Mouse (Mus musculus): ENCODE data around the gene Pdzd3. TPM values are rescaled to one million over a fixed set of nuclear protein-coding genes. Genes with fewer than 3 reads are reported as not detected.

The Pdzd3 gene
- polyA plus RNA-seq, 1 experiment from 2014 or later: 3.1 TPM

DNA sequence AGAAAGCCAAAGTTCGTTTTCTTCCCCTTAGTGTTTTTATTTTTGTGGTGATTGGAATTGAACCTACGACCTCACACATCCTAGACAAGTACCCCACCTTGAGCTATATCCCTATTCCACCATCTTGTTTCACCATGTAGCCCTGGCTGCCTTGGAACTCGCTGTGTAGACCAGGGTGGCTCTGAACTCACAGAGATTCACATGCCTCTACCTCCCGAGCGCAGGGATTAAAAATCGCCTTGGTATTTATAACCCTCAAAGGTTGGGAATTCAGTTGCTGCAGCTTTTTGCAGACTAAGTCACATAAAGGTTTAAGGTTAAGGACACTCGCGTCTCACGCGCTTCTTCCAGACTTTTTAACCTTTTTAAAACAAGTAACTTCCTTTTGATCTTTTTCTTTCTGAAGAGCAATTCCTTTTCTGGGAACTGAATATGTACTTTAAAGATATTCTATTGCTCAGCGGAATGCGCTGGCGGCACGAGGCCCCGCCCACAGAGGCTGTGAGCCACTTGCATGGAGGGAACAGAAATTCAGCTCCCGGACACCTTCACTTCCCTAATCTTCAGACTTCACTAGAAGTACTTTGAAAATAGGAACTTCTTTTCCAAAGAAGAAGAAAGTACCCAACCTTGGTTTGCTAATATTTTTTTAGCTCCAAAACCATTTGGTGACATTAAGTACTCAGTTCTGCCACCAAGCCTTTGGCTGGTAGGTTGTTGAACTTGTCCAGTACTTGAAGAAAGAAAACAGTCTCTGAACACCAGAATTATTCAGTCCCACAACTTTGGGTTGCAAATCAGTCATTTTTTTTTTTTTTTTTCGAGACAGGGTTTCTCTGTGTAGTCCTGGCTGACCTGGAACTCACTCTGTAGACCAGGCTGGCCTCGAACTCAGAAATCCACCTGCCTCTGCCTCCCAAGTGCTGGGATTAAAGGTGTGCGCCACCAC lies 16.5 kb downstream of the Pdzd3 start:
- Histone ChIP-seq H3K36me3 (ENCODE audit: control insufficient read depth, insufficient read depth, low read length) (no peaks in the 10 kb centered on the region), H3K27ac (ENCODE audit: low read depth) (peak overlapping the region; percentile 10), H3K27me3 (replicated peaks; ENCODE audit: control insufficient read depth, insufficient read depth, low read length) (no peaks in the 10 kb centered on the region), H3K4me3 (ENCODE audit: low read depth, low read length) (peak overlapping the region; percentile 87), H3K4me2 (ENCODE audit: low read length) (peak overlapping the region; percentile 50), H3K4me1 (replicated peaks; ENCODE audit: control insufficient read depth, insufficient read depth, low read length) (peaks cover 20% of the 10 kb centered on the region), H3K9ac (ENCODE audit: low read length) (no peak overlapping the region), H3K9me3 (ENCODE audit: control insufficient read depth, low read length) (no peaks in the 10 kb centered on the region)
- 16% methylated on average over 18 of the region's 19 CpGs for WGBS
- ATAC-seq (replicated peaks; ENCODE audit: low FRiP score, low TSS enrichment, low read depth) (peak; percentile 51), DNase-seq (ENCODE audit: low spot score) (peak; percentile 67)

DNA sequence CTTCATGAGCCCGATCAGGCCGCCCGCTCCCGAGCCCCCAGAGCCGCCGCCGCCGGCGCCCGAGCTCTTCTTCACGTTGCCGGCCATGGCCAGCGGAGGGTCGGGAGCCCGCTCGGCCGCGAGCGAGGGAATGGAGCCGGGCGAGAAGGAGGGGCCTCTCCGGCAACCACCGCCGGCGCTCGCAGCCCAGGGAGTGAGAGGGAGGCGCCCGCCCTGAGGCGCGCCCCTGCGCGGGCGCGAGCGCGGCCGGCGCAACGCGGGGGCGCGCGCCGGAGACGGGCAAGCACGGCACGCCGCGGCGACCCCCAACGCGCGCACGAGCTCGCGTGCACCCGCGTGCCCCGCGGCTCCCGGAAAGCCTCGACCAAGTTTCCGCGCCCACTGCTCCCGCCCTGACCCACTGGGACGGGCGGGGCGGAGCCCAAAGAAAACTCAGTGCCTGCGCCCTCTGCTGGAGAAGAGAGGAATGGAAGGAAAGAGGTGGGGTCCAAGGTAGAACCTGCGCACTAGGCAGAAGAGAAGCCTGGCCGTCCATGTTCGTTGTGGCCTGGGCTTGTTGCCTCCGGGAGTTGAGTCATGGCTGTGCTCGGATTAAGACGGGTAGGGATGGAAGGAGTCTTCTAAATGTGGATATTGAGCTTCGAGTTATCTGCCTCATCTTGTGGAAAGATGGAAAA lies 17.3 kb downstream of the Pdzd3 start, which contains the start of gene Cbl:
Gene Cbl, minus strand, starts transcription at position 248 of the 677 bp plus-strand sequence.
- WGBS: under 1% methylated on average over 67 of the region's 76 CpGs
- ATAC-seq (replicated peaks; ENCODE audit: low FRiP score, low TSS enrichment, low read depth) (peak; percentile 96), DNase-seq (ENCODE audit: low spot score) (peak; percentile 100)
- peak within 1 kb of the TSS; percentile 87 for H3K4me3 ChIP-seq (ENCODE audit: low read depth, low read length)
- H3K4me2 ChIP-seq (ENCODE audit: low read length): peak within 1 kb of the TSS; percentile 78
- no peaks in the 10 kb centered on the region for H3K36me3 ChIP-seq (ENCODE audit: control insufficient read depth, insufficient read depth, low read length)
- H3K9me3 ChIP-seq (ENCODE audit: control insufficient read depth, low read length): no peaks in the 10 kb centered on the region
- H3K4me1 ChIP-seq (replicated peaks; ENCODE audit: control insufficient read depth, insufficient read depth, low read length): peaks cover 20% of the 10 kb centered on the region
- H3K27me3 ChIP-seq (replicated peaks; ENCODE audit: control insufficient read depth, insufficient read depth, low read length): no peaks in the 10 kb centered on the region
- H3K27ac ChIP-seq (ENCODE audit: low read depth): peak within 1 kb of the TSS; percentile 90
- H3K9ac ChIP-seq (ENCODE audit: low read length): peak within 1 kb of the TSS; percentile 88

DNA sequence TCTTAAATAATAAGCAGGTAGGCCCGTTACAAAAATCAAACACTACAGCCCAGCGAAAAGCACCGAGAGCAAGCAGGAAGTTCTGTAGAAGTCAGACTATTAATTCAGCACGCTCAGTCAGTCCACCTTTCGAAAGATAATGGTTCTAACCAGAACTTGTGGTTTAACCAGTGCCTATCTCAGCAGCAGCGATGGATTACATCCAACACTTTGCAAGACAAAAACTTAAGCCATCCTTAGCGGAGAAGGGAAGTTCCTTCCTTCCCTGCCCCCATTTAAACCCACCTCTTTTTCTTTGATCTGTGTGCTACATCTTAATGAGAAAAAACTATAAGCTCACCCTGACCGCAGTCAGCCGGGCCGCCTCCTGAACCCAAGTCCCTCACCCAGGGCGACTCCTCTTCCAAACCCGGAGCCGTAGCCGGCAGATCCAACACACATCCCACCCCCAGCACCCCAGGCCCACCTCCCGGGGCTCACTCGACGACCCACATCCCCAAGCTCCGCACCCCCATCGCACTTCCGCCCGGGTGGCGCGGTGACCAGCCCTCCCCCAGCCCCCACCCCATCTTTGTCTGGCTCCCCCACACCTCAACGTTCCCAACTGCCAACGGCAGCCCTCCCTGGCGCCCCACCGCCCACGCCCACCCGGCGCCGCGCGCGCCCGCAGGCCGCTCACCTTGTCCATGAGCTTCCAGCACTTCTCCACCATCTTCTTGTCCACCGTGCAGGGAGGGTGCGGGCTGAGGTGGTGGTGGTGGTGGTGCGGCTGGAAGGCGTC lies 18.1 kb downstream of the Pdzd3 start:
- no peaks in the 10 kb centered on the region for H3K36me3 ChIP-seq (ENCODE audit: control insufficient read depth, insufficient read depth, low read length)
- DNase-seq (ENCODE audit: low spot score): no peak
- peak overlapping the region; percentile 90 for H3K27ac ChIP-seq (ENCODE audit: low read depth)
- H3K9ac ChIP-seq (ENCODE audit: low read length): peak overlapping the region; percentile 88
- peak overlapping the region; percentile 78 for H3K4me2 ChIP-seq (ENCODE audit: low read length)
- under 1% methylated on average over 40 of the region's 40 CpGs for WGBS
- peak; percentile 78 for ATAC-seq (replicated peaks; ENCODE audit: low FRiP score, low TSS enrichment, low read depth)
- no peaks in the 10 kb centered on the region for H3K9me3 ChIP-seq (ENCODE audit: control insufficient read depth, low read length)
- H3K4me1 ChIP-seq (replicated peaks; ENCODE audit: control insufficient read depth, insufficient read depth, low read length): peaks cover 20% of the 10 kb centered on the region
- no peaks in the 10 kb centered on the region for H3K27me3 ChIP-seq (replicated peaks; ENCODE audit: control insufficient read depth, insufficient read depth, low read length)
- H3K4me3 ChIP-seq (ENCODE audit: low read depth, low read length): peak overlapping the region; percentile 87

DNA sequence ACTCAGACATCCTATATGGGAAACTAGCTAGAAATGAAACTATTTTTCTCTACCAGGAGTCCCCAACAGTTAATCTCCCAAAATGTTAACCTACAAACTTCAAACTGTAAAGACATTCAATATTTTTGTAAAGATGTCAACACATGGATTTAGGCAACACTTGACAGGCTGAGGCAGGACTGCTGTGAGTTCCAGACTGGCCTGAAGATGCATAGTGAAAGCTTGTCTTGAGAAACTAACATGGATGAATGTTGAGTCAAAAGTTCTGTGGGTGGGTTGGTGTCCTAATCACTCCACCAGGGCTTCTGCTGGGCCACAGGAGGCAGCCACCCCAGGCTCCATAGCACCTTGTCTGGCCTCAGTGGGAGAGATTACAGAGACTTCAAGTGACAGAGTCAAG lies 19.7 kb downstream of the Pdzd3 start:
- DNase-seq (ENCODE audit: low spot score) (no peak), ATAC-seq (replicated peaks; ENCODE audit: low FRiP score, low TSS enrichment, low read depth) (no peak)
- peak overlapping the region; percentile 78; the same call in 1 of the 2 replicates for H3K4me2 ChIP-seq (ENCODE audit: low read length)
- no peak overlapping the region for H3K27ac ChIP-seq (ENCODE audit: low read depth)
- H3K9ac ChIP-seq (ENCODE audit: low read length): no peak overlapping the region
- peaks cover 20% of the 10 kb centered on the region for H3K4me1 ChIP-seq (replicated peaks; ENCODE audit: control insufficient read depth, insufficient read depth, low read length)
- no peak overlapping the region for H3K4me3 ChIP-seq (ENCODE audit: low read depth, low read length)
- H3K9me3 ChIP-seq (ENCODE audit: control insufficient read depth, low read length): no peaks in the 10 kb centered on the region
- no peaks in the 10 kb centered on the region for H3K36me3 ChIP-seq (ENCODE audit: control insufficient read depth, insufficient read depth, low read length)
- no peaks in the 10 kb centered on the region for H3K27me3 ChIP-seq (replicated peaks; ENCODE audit: control insufficient read depth, insufficient read depth, low read length)

DNA sequence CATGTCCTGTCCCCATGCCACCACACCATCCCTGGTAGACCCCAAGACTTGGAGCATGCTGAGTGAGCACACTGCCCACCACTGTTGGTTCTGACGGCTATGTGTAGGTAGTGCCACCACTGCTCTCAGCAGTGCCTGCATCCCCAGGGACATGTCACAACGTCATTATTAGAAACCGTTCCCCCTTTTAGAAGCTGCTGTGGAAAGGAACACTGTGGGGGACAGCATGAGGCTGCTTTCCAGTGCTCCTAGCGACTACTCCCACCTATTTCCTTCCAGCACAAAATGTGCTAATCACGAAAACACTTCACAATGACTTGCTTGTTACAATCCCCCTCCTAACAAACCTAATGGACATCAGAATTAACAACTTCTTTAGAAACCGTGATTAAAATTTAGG lies 25.3 kb downstream of the Pdzd3 start:
- H3K9ac ChIP-seq (ENCODE audit: low read length): no peak overlapping the region
- peaks cover 11% of the 10 kb centered on the region; the same call in 1 of the 2 replicates for H3K4me1 ChIP-seq (replicated peaks; ENCODE audit: control insufficient read depth, insufficient read depth, low read length)
- no peak for DNase-seq (ENCODE audit: low spot score)
- H3K27me3 ChIP-seq (replicated peaks; ENCODE audit: control insufficient read depth, insufficient read depth, low read length): no peaks in the 10 kb centered on the region
- H3K9me3 ChIP-seq (ENCODE audit: control insufficient read depth, low read length): no peaks in the 10 kb centered on the region
- H3K27ac ChIP-seq (ENCODE audit: low read depth): no peak overlapping the region
- ATAC-seq (replicated peaks; ENCODE audit: low FRiP score, low TSS enrichment, low read depth): no peak
- H3K36me3 ChIP-seq (ENCODE audit: control insufficient read depth, insufficient read depth, low read length): no peaks in the 10 kb centered on the region
- 62% methylated on average over 6 of the region's 6 CpGs for WGBS
- H3K4me3 ChIP-seq (ENCODE audit: low read depth, low read length): no peak overlapping the region
- H3K4me2 ChIP-seq (ENCODE audit: low read length): no peak overlapping the region

DNA sequence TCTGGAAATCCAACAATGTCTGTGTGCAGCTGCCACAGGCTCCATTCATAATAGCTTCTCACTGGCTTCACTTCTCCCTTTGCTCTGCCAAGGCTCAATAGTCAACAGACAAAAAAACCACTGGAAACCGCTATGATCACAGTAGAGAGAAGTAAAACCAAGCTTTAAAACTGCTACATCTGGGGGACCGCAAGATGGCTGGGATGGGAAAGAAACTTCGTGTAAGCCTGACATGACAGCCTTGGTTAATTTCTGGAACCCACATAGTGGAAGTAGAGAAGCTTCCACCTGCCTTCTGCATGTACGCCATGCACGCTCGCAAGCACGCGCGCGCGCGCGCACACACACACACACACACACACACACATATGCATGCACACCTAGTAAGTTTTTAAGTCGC lies 37.7 kb downstream of the Pdzd3 start:
- Histone ChIP-seq H3K4me3 (ENCODE audit: low read depth, low read length) (no peak overlapping the region), H3K36me3 (ENCODE audit: control insufficient read depth, insufficient read depth, low read length) (peaks cover 3% of the 10 kb centered on the region; the same call in 1 of the 2 replicates), H3K4me2 (ENCODE audit: low read length) (no peak overlapping the region), H3K9me3 (ENCODE audit: control insufficient read depth, low read length) (no peaks in the 10 kb centered on the region), H3K27me3 (replicated peaks; ENCODE audit: control insufficient read depth, insufficient read depth, low read length) (no peaks in the 10 kb centered on the region), H3K27ac (ENCODE audit: low read depth) (no peak overlapping the region), H3K4me1 (replicated peaks; ENCODE audit: control insufficient read depth, insufficient read depth, low read length) (no peaks in the 10 kb centered on the region), H3K9ac (ENCODE audit: low read length) (no peak overlapping the region)
- ATAC-seq (replicated peaks; ENCODE audit: low FRiP score, low TSS enrichment, low read depth): no peak
- 93% methylated on average over 14 of the region's 14 CpGs for WGBS
- DNase-seq (ENCODE audit: low spot score): no peak

DNA sequence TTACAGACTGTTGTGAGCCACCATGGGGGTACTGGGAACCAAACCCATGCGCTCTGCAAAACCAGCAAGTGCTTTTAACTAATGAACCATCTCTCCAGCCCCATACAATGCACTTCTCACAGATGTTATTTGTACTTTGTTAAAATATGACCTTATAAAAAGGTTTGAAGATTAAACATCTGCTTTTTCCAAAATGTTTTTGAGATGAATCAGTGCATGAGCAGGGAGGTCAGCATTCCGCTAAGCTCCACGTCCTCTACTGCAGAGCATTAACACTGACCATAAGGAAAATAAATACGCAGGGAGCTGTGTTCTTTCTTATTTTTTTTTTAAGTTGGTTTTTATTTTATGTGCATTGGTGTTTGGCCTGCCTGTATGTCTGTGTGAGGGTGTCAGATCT lies 38.9 kb downstream of the Pdzd3 start:
- Histone ChIP-seq H3K27me3 (replicated peaks; ENCODE audit: control insufficient read depth, insufficient read depth, low read length) (no peaks in the 10 kb centered on the region), H3K9ac (ENCODE audit: low read length) (no peak overlapping the region), H3K4me2 (ENCODE audit: low read length) (no peak overlapping the region), H3K4me3 (ENCODE audit: low read depth, low read length) (no peak overlapping the region), H3K27ac (ENCODE audit: low read depth) (no peak overlapping the region), H3K4me1 (replicated peaks; ENCODE audit: control insufficient read depth, insufficient read depth, low read length) (no peaks in the 10 kb centered on the region), H3K9me3 (ENCODE audit: control insufficient read depth, low read length) (no peaks in the 10 kb centered on the region), H3K36me3 (ENCODE audit: control insufficient read depth, insufficient read depth, low read length) (peaks cover 3% of the 10 kb centered on the region; the same call in 1 of the 2 replicates)
- DNase-seq (ENCODE audit: low spot score) (no peak), ATAC-seq (replicated peaks; ENCODE audit: low FRiP score, low TSS enrichment, low read depth) (no peak)
- 90% methylated on average over 4 of the region's 4 CpGs for WGBS

DNA sequence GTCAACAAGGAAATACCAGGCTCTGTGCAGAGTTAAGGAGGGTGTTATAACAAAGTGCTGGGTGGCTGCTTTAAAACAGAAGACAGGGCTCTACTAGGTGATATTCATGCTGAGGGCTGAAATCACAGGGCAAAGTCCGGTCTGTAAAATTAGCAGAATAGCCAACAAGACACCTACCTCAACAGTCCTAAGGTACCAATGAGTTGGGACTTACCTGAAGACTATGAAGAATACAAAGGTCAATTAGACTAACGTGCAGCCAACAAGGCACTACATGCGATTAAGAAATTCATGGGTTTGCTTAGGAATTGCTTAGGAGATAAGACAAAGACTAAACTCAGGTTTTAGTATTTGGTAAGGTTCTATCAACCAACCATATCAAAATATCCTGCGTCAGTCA lies 41.9 kb downstream of the Pdzd3 start:
- no peak overlapping the region for H3K4me3 ChIP-seq (ENCODE audit: low read depth, low read length)
- H3K9ac ChIP-seq (ENCODE audit: low read length): no peak overlapping the region
- peaks cover 3% of the 10 kb centered on the region; the same call in 1 of the 2 replicates for H3K36me3 ChIP-seq (ENCODE audit: control insufficient read depth, insufficient read depth, low read length)
- H3K4me2 ChIP-seq (ENCODE audit: low read length): no peak overlapping the region
- 84% methylated on average over 4 of the region's 4 CpGs for WGBS
- no peaks in the 10 kb centered on the region for H3K4me1 ChIP-seq (replicated peaks; ENCODE audit: control insufficient read depth, insufficient read depth, low read length)
- H3K27ac ChIP-seq (ENCODE audit: low read depth): no peak overlapping the region
- no peaks in the 10 kb centered on the region for H3K9me3 ChIP-seq (ENCODE audit: control insufficient read depth, low read length)
- no peaks in the 10 kb centered on the region for H3K27me3 ChIP-seq (replicated peaks; ENCODE audit: control insufficient read depth, insufficient read depth, low read length)
- ATAC-seq (replicated peaks; ENCODE audit: low FRiP score, low TSS enrichment, low read depth) (peak; percentile 64; the same call in 1 of the 2 replicates), DNase-seq (ENCODE audit: low spot score) (no peak)

Measured in intestine, embryonic 14.5 days (tissue).